Mouse (Mus musculus): Measurements from ENCODE around the gene F3. TPM values are rescaled to one million over a fixed set of nuclear protein-coding genes. Genes with fewer than 3 reads are reported as not detected.

Gene F3
- polyA plus RNA-seq, 1 experiment, result 4.2 TPM

- no peaks in the 10 kb centered on the region for H3K36me3 ChIP-seq (ENCODE audit: control insufficient read depth, insufficient read depth, low read length)
- no peaks in the 10 kb centered on the region for H3K4me1 ChIP-seq (ENCODE audit: control insufficient read depth, insufficient read depth, low read length)
- TF ChIP-seq CTCF (IDR thresholded peaks at IDR 0.05; ENCODE audit: control insufficient read depth, insufficient read depth, insufficient replicate concordance, low read depth, low read length) (no peak), POLR2A (IDR thresholded peaks at IDR 0.05; ENCODE audit: control insufficient read depth, low read depth, low read length) (no peak)
- H3K4me3 ChIP-seq (ENCODE audit: control insufficient read depth, low read depth, low read length), result no peak overlapping the region
- no peak overlapping the region for H3K27ac ChIP-seq (ENCODE audit: control insufficient read depth, insufficient read depth, low read depth, low read length)
- no peaks in the 10 kb centered on the region for H3K27me3 ChIP-seq (ENCODE audit: control insufficient read depth, insufficient read depth, low read length)
Measured at GRCm38 (mm10) chr3:121693746-121694145, 29.6 kb upstream of the F3 start.

DNA sequence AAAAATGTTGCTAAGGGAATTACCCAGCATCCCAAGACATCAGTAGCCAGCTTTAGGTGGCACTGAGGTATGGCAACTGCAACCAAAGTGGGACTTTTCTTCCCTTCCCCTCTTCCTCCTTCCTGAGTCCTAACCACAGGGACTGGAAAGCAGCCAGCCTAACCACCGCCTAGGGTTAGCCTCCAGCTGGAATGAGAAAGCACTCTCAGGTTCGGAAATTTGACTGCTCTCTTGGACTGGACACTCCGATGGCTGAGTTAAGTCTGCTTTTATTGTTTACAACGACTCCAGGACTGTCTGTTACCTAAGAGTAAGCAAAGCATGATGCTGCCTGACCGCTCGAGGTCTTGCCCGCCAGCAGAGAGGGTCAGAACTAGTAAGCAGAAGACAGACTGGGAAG is 26.2 kb upstream of the F3 start:
- Histone ChIP-seq H3K4me3 (ENCODE audit: control insufficient read depth, low read depth, low read length) (no peak overlapping the region), H3K36me3 (ENCODE audit: control insufficient read depth, insufficient read depth, low read length) (no peaks in the 10 kb centered on the region), H3K4me1 (ENCODE audit: control insufficient read depth, insufficient read depth, low read length) (no peaks in the 10 kb centered on the region), H3K27ac (ENCODE audit: control insufficient read depth, insufficient read depth, low read depth, low read length) (no peak overlapping the region), H3K27me3 (ENCODE audit: control insufficient read depth, insufficient read depth, low read length) (no peaks in the 10 kb centered on the region)
- TF ChIP-seq POLR2A (IDR thresholded peaks at IDR 0.05; ENCODE audit: control insufficient read depth, low read depth, low read length), result no peak
- no peak for TF ChIP-seq CTCF (IDR thresholded peaks at IDR 0.05; ENCODE audit: control insufficient read depth, insufficient read depth, insufficient replicate concordance, low read depth, low read length)

- Histone ChIP-seq H3K27ac (ENCODE audit: control insufficient read depth, insufficient read depth, low read depth, low read length) (no peak overlapping the region), H3K4me3 (ENCODE audit: control insufficient read depth, low read depth, low read length) (no peak overlapping the region)
Measured at GRCm38 (mm10) chr3:121699401-121699800, 23.9 kb upstream of the F3 start.

DNA sequence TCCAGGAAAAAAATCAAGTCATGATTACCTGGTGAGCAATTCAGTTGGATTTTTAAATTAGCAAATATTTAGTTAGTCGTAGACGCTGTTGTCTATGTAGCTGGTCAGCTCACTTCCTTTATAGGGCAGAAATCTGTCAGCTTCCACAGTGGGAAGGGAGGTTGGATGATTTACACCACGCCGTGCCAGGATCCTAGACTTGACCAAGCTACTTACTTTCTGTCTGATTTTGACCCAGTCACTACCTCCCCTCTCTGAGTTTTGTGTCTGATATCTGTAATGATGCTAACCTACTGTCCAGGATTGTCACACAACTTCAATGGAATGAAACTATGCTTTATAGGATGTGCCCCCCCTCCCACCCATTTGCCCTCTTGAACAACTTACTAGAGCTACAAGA is 23.5 kb upstream of the F3 start:
- no peaks in the 10 kb centered on the region for H3K4me1 ChIP-seq (ENCODE audit: control insufficient read depth, insufficient read depth, low read length)
- H3K27me3 ChIP-seq (ENCODE audit: control insufficient read depth, insufficient read depth, low read length), result no peaks in the 10 kb centered on the region
- no peak overlapping the region for H3K4me3 ChIP-seq (ENCODE audit: control insufficient read depth, low read depth, low read length)
- H3K27ac ChIP-seq (ENCODE audit: control insufficient read depth, insufficient read depth, low read depth, low read length), result no peak overlapping the region
- TF ChIP-seq CTCF (IDR thresholded peaks at IDR 0.05; ENCODE audit: control insufficient read depth, insufficient read depth, insufficient replicate concordance, low read depth, low read length) (no peak), POLR2A (IDR thresholded peaks at IDR 0.05; ENCODE audit: control insufficient read depth, low read depth, low read length) (no peak)
- H3K36me3 ChIP-seq (ENCODE audit: control insufficient read depth, insufficient read depth, low read length), result no peaks in the 10 kb centered on the region

More at GRCm38 (mm10) chr3:121699401-121699800, 23.9 kb upstream of the F3 start:
- Histone ChIP-seq H3K4me1 (ENCODE audit: control insufficient read depth, insufficient read depth, low read length) (no peaks in the 10 kb centered on the region), H3K27me3 (ENCODE audit: control insufficient read depth, insufficient read depth, low read length) (no peaks in the 10 kb centered on the region), H3K36me3 (ENCODE audit: control insufficient read depth, insufficient read depth, low read length) (no peaks in the 10 kb centered on the region)
- TF ChIP-seq CTCF (IDR thresholded peaks at IDR 0.05; ENCODE audit: control insufficient read depth, insufficient read depth, insufficient replicate concordance, low read depth, low read length), result no peak
- TF ChIP-seq POLR2A (IDR thresholded peaks at IDR 0.05; ENCODE audit: control insufficient read depth, low read depth, low read length), result no peak

GRCm38 (mm10) chr3:121700364-121700952 is 22.9 kb upstream of the F3 start:
- no peaks in the 10 kb centered on the region for H3K4me1 ChIP-seq (ENCODE audit: control insufficient read depth, insufficient read depth, low read length)
- TF ChIP-seq POLR2A (IDR thresholded peaks at IDR 0.05; ENCODE audit: control insufficient read depth, low read depth, low read length) (no peak), CTCF (IDR thresholded peaks at IDR 0.05; ENCODE audit: control insufficient read depth, insufficient read depth, insufficient replicate concordance, low read depth, low read length) (no peak)
- no peak overlapping the region for H3K4me3 ChIP-seq (ENCODE audit: control insufficient read depth, low read depth, low read length)
- no peak overlapping the region for H3K27ac ChIP-seq (ENCODE audit: control insufficient read depth, insufficient read depth, low read depth, low read length)
- no peaks in the 10 kb centered on the region for H3K27me3 ChIP-seq (ENCODE audit: control insufficient read depth, insufficient read depth, low read length)
- H3K36me3 ChIP-seq (ENCODE audit: control insufficient read depth, insufficient read depth, low read length), result no peaks in the 10 kb centered on the region

DNA sequence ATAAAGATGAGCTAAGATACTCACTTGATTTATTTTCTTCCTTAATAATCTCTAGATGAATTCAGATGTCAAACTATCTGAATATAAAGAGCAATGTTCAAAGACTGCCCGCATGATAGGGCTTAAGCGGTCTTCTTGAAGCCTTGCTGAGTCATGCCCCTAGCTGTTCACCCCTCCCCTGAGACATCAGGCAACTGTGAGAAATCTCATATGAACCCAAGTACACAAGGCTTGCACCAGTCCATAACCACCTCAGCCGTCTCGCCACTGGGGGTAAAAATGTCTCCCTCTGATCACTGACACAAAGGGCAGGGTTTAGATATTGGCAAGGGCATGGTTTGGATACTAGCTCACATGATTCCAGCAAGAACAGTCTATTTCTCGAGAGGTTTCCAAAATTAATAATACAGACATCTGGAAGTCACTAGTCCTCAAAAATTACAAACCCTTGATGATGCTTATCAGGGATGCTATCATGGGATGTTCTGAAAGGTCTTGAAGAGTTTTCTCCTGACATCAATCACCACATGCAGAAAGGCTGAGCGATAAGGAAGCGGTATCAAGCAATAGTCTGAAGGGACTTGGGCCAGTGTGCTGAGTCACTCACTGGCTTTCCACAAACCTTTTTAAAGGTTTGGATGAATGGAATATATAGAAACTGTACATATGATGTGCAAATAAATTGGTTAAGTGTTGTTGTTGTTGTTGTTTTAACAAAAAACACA is 20.0 kb upstream of the F3 start:
- H3K4me1 ChIP-seq (ENCODE audit: control insufficient read depth, insufficient read depth, low read length), result no peaks in the 10 kb centered on the region
- no peak for TF ChIP-seq POLR2A (IDR thresholded peaks at IDR 0.05; ENCODE audit: control insufficient read depth, low read depth, low read length)
- TF ChIP-seq CTCF (IDR thresholded peaks at IDR 0.05; ENCODE audit: control insufficient read depth, insufficient read depth, insufficient replicate concordance, low read depth, low read length), result no peak
- no peaks in the 10 kb centered on the region for H3K27me3 ChIP-seq (ENCODE audit: control insufficient read depth, insufficient read depth, low read length)

DNA sequence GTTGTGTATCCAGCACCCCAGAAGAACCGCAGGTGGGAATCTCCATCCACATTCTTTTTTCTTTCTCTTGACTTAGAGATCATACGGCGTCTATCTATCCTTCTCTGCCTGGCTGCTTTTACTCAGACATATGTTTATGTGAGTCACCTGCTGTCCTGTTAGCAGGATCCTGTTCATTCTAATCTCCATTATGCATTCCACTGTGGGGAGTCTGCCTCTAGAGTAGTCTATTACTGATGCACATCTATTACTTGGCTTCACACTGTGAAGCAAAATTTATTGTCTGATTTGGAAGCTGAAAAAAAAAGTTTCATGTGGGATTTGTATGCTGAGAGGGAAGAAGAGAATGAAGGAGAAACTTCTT is 19.5 kb upstream of the F3 start:
- TF ChIP-seq CTCF (IDR thresholded peaks at IDR 0.05; ENCODE audit: control insufficient read depth, insufficient read depth, insufficient replicate concordance, low read depth, low read length) (no peak), POLR2A (IDR thresholded peaks at IDR 0.05; ENCODE audit: control insufficient read depth, low read depth, low read length) (no peak)
- H3K36me3 ChIP-seq (ENCODE audit: control insufficient read depth, insufficient read depth, low read length), result no peaks in the 10 kb centered on the region
- no peak overlapping the region for H3K4me3 ChIP-seq (ENCODE audit: control insufficient read depth, low read depth, low read length)
- H3K4me1 ChIP-seq (ENCODE audit: control insufficient read depth, insufficient read depth, low read length), result no peaks in the 10 kb centered on the region
- no peak overlapping the region for H3K27ac ChIP-seq (ENCODE audit: control insufficient read depth, insufficient read depth, low read depth, low read length)
- no peaks in the 10 kb centered on the region for H3K27me3 ChIP-seq (ENCODE audit: control insufficient read depth, insufficient read depth, low read length)

More for the DNA sequence above, 20.0 kb upstream of the F3 start:
- no peak overlapping the region for H3K27ac ChIP-seq (ENCODE audit: control insufficient read depth, insufficient read depth, low read depth, low read length)
- no peaks in the 10 kb centered on the region for H3K36me3 ChIP-seq (ENCODE audit: control insufficient read depth, insufficient read depth, low read length)
- H3K4me3 ChIP-seq (ENCODE audit: control insufficient read depth, low read depth, low read length), result no peak overlapping the region

All from testis, adult 2 months (tissue).